Mouse (Mus musculus) right cerebral cortex, postnatal 10 days (tissue): Measurements from ENCODE around the gene Nrg4.
"Not testable (repeated sequence)": the region's sequence is repeated elsewhere in the genome, so short reads cannot be mapped to it uniquely, and the experiment has no call there.

Experiments used
- DNase-seq, 2 experiments: peaks; one replicate each; pipeline ENCODE4 v3.0.0; 2021; ENCODE audit warnings: low spot score in 2 of 2

Nrg4 gene

DNA sequence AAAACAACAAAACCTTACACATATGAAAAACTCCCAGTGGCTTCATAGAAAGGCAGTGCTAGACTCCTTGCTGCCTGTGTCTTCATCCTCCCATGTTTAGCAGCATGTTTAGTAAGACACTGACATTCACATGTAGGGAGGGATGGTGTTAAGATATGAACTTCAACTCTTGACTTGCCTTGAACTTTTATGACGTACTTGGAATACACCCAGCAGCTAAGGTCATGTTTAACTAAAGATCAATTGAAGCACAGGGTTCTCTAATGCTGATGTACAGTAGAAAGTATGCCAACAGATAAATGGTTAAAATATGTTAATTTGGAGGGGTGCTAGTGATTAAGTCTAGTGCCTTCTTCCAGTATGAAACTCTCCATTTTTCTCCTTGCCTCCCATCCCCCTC, 4.0 kb downstream of the Nrg4 start:
- no peak for DNase-seq

DNA sequence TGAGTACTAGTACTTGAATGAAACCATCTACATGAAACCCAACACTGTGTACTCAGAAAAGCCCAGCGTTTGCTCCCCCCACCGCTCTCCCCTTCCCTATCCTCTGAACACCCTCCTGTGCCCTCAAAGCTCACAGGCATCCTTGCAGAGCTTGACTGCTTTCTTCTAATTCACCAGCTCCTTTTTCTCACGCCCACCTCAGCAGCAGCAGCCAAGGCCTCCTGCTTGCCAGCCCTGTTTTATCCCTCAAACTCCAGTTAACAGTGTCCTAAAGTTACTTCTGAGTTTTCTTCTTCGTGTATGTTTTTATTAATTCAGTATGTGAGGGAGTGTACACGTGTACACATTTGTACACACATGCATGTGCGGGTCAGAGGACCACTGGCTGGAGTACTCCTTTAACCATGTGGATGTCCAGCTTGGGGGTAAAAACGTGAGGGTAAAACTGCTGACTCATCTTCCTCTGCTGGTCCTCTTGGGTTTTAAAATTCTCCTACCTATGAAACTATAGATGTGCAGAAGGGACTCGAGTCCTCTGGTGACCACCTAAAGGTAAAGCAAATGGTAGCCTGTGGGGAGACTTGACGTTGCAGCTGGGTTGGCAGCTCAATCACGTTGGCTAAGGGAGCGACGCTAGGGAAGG, 12.9 kb downstream of the Nrg4 start:
- DNase-seq = no peak

DNA sequence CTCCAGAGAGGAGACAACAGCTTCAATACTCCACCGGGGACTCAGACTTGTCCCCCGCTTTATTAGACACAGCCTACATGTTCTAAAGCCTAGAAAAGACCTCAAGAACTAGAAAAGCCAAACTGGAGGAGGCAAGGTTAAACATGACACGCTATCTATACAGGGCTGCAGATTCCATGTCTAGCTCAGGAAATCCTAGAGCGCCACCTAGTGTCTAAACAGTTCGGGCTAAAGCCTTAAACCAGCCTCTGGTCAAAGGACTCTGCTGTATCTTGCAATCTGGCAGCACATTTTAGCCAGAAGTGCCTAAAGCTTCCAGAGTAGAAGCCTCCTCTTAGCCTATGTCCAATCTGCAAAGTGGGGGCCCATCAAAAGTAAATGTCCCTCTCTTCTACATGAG, 15.1 kb downstream of the Nrg4 start:
- peak; percentile 76 to 80 for DNase-seq

DNA sequence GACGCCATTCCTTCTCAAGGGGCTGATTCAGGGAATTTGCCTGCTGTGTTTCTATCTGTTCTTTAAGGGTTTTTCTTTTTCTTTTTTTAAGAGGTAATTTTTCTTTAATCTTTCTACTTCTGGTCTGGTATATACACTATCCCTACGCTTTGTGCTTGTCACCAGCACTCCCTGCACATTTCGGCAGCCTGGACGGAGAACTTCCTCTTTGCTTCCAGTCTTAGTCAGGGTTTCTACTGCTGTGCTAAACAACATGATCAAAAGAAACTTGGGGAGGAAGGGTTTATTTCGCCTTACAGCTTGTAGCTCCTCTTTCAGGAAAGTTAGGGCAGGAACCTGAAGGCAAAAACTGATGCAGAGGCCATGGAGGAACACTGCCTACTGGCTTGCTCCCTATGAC, 18.2 kb downstream of the Nrg4 start:
- no peak for DNase-seq

DNA sequence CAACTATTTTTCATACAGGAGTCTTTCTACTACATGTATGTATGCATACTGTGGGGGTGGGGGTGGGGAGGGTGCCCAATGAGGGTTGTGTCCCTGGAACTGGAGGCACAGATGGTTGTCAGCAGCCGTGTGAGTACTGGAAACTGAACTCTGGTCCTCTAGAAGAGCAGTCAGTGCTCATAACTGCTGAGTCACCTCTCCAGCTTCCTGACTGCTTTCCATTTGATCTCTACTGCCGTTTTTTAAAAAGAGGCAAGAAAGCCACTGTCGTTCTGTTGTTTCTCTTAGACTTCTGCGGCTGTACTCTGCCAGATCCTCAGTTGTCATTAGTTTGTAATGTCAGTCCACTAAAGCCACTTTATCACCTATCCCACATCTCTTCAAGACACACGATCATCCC, 19.1 kb downstream of the Nrg4 start:
- no peak for DNase-seq

DNA sequence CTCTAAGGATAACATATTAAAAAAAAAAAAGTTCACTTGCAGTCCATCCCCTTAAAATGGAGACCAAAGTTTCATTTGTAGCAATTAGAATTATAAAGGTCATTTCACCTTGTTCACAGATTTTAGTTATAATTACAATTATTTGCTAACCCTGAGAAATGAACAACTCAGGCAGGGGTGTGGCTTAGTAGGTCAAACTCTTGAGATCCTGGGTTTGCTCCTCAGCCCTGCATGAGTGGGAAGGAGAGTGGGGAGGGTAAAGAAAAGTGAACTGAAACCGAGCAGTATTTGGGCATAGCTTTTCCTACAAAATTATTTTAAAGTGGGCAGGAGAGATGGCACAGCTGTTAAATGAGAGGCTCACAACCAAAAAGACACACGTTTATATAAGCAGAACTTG, 19.6 kb downstream of the Nrg4 start:
- no peak for DNase-seq

DNA sequence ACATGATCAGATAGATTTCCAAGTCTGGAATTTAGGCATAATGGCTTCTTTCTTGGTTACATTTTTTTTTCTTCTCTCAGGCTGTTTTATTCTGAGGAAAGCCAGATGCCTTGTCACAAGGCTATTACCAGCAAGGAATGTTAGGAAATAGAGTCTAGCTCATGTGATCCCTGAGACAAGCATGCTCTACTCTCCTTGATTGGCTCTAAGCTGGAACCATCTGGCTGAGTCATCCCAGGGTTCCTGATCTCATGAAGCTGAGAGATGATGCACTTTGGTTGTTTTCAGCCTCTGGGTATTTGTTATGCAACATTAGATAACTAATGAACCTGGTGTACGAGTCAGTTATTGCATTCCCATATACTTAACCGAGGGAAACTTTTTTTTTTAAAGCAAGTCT, 30.4 kb downstream of the Nrg4 start:
- no peak for DNase-seq

DNA sequence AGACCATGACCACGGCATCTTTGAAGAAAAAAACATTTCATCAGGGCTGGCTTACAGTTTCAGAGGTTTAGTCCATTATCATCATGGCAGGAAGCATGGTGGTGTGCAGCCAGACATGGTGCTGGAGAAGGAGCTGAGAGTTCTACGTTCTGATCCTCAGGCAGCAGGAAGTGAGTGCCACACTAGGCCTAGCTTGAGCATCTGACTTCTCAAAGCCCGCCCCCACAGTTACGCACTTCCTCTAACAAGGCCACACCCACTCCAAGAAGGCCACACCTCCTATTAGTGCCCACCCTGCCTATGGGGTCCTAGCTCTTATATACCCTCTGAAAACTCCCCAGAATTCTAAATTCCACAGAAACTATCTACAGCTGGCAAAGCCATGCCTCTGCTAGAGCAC, 34.7 kb downstream of the Nrg4 start:
- DNase-seq = no peak

DNA sequence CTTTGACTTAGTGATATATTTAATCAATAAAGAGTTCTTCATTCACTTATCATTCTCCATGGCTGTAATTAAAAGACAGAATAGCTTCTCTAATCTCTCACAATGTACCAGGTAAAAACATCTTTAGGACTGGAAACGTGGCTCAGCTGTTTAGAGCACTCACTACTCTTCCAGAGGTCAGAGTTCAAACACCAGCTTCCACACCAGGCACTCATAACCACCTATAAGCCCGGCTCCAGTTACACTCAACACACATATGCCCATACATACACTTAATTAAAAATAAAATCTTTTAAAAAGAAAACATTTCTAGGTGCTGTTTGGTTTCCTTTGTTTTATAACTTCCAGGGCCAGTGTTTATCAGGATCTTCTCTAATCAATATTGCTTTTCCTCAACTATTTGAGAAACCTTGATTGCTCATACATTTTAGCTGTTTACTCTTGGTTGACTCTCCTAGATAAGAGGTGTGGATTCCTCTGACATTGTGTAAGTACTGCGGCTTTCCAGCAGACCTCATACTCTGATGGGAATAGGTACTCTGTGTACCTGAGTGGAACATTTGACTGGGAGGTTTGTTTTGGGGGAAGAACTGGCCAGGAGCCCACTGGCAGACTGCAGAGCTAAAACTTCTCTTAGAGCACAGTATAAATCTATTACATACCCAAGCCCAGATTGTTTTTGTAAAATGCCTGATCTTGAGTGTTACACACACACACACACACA, 37.0 kb downstream of the Nrg4 start:
- DNase-seq = no peak

DNA sequence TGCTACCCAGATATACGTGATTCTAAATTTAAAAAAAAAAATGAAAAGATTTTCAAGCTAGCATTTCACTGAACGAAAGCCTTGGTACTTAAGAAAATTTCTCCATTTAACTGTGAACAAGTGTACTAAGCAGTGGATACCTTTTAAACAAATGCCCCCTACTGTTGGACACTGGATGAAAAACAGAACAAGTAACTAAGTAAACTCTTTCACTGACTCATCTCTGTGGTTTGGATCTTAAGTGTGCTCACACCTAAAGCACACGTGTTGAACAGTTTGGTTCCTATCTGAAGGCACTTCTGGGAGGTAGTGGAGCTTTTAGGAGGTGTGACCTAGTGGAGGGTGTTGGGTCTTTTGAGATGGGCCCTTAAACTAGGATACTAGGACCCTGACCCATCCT, 41.4 kb downstream of the Nrg4 start:
- no peak for DNase-seq

DNA sequence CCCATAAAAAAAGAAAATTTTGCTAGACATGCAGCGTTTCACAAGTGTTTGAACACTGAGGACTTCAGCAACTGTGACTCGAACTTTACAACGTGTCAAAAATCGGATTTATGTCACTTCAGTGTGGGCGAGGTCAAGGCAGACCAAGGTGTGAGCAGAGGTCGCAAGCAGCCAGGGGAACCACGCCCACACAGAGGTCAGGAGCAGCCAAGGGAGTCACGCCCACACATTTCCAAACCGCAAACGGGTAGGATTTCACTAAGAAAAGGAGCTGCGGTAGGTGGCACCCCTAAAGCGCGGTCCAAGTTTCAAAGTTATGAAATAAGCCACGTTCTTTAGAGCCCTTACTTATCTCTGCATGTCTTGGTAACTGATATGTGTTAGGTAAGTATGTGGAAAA, 43.1 kb downstream of the Nrg4 start:
- peak in 1 of 2 experiments; percentile 25 for DNase-seq

DNA sequence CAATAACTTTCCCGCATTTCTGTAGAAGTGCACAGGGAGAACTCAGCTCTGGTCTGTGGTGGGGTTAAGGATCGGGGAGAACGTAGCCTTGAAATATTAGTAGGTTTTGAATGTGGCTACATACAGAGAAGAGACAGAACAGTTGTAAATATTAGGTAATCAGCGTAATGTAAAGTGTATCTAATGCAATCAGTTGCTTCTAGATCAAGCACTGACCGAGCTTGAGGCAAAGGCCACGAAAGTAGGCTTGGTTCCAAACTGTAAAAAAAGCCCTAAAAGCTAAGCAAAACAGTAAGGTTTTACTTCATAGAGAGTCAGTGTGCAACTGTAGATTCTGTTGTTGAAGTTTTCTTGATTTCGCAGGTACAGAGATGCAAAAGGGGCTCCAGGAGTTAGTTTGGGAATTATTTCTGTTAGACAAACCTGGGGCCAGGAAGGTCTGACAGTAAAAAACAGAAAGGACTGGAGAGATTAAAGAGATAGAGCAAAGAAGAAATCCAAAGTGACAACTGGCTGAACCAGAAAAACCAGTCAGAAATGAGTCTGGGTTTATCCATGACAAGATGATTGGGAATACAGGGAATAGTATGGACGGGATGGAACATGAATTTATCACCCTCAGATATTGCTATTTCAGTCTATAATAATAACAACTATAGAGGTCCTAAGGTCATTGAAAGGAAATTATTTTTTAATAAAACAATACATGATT, 47.4 kb downstream of the Nrg4 start:
- no peak for DNase-seq

DNA sequence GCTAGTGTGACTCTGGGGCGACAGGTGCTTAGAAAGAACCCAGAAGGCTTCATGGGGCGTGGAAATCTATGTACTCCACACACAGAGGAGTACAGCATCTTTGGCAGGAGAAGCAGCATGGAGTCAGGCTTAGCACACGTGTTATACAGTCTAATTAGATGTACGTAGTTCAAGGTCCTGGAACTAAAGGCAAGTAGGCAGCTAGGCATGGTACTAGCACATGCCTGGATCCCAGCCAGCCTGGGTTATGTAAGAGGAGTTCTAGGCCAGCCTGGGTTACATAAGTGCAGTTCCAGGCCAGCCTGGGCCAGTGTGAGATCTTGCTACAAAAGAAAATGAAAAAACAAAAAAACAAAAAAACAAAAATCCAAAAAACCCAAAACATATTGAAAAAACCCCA, 49.1 kb downstream of the Nrg4 start:
- DNase-seq = no peak

DNA sequence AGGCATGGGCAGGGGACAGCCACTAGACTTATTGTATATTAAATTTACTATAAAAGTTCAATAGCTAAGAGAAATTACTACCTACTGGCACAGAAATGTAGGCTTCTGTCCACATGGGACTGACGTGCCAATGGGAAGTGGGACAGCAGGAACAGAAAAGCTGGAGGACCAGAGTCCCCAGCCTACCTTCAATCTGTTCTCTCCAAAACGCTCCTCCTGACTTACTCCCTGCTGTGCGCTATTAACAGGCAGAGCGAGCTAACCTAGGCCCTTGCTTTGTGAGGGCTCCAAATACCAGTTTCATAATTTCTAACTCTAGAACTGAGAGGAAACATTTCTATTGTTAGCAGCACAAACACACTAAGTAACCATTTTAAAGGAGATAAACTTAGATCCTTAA, 52.7 kb downstream of the Nrg4 start:
- DNase-seq = peak; percentile 25 to 44

DNA sequence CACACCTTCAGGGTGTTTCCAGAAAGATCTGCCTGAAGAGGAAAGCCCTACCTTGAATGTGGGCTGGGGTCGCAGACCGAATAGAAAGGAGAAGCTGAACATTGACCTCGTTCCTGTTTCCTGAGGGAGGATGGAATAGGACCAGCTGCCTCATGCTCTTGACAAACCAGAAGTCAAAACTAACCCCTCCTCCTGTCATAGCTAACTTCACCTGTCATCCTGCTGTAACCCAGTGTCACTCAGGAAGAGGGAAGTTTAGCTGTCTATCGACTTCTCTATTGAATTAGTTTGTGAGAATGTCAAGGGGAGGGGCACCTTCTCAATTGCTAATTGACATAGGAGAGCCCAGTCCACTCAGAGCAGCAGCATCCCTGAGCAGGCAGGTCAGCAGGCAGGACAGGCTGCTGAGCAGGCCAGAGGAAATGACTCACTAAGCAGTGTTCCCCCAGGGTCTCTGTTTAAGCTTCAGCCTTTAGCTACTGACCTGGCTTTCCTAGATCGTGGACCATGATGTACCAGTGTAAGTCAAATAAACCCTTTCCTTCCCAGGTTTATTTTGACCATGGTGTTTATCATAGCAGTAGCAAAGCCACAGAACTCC, 54.6 kb downstream of the Nrg4 start:
- no peak for DNase-seq

DNA sequence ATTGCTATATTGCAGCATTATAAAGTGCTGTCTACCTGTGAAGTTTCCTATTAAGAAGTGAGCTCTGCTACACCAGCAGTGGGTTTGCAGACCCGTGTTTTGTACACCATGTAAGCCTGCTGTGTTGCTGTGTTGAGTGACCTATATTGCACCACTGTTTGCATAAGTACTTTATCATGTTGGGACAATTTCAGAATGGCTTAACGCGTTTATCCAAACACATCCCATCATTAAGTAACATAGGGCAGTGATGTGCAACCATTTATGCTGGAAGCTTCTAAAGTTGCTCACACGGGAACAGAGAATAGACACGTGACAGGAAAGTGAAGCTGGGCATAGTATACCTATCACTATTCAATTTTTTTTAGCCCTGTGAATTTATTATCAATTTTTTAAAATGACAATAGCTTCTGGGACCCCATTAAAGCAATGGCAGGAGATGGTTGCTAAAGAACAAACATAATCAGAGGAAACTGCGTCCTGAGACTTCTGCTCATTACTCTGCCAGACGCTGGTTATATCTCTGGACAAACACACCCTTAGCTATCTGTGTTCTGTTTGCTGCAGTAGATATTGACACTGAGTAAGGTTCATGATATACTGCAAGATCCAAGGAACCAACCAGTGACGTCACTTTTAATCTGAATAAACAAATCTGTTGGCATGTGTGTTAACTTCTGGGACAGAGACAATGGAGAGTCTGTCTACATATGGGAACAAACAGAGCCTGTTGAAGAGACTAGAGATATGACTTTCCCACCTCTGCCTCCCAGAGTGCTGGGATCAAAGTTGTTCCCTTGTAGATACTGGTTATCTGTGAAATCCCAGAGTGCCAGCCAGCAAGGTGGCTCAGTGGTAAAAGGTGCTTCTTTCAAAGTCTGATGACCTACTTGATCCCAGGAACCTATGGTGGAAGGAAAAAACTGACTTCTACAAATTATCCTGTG, 62.0 kb downstream of the Nrg4 start:
- DNase-seq = no peak

DNA sequence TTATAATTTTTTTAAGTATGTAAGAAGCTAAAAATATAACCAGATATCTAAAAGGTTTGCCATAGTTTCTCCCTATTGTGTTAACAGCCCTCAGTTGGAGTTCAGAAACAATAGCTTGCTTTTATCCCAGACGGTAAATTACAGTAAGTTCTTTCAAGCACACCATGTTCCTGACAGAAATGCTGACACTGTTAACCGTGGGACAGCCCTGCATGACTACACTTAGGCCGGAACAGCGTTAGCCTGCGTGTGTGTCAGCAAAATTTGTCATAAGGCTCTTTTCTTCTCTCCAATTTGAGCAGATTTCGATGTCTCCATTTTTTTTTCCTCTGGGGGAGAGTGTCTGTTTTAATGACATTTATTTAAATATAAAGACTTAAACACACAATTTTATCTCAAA, 66.9 kb downstream of the Nrg4 start:
- DNase-seq = no peak

DNA sequence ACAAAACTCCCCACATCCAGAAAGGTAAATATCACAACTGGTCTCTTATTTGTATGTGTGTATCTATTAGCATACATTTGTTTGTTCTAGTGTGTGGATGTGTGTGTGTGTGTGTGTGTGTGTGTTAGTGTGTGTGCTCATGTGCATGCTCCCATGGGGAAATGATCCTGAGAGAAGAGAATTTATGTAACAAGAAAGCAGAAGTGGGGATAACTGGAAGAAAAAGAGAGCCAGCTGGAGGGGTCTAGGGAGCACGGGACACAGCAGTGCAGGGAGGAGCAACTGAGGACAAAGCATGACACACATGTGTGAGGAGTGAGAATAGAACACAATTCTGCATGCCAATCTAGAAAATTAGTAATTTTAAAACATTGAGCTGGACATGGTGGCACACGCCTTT, 69.5 kb downstream of the Nrg4 start:
- DNase-seq = no peak

DNA sequence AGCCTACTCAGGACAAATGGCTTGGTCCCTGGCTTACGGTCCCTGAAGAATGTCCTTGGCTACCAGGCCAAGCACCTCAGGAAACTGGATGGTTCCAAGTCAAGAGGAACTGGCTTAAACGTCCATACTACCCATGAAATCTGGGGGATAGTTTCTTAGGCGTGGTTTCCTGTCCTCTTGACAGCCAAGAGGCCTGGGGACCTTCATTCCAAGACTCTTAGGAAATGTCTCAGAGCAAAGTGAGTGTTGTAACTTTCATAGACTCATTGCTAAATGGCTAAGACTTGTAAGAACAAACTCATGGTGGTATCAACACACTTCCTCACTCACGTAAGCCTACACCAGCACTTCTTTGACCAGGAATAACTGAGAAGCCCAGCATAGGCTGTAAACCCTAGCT, 71.0 kb downstream of the Nrg4 start:
- no peak for DNase-seq

DNA sequence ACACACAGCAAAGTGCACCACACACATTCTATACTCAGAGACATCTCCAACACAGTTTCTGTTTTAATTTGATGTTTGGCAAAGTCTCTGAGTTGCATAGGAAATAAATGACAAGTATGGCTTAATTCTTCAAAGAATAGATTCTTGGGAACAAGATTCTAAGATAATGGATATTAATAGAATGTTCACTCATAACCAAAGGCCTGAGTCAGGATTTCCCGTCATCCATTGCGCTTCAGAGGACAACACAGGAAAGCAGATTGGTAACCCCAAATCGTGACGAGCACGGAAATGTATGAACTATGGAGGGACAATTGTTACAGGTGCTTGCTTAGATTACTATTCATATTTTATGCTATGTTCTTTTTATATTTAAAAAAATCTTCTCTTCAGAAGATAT, 71.6 kb downstream of the Nrg4 start:
- DNase-seq = no peak

DNA sequence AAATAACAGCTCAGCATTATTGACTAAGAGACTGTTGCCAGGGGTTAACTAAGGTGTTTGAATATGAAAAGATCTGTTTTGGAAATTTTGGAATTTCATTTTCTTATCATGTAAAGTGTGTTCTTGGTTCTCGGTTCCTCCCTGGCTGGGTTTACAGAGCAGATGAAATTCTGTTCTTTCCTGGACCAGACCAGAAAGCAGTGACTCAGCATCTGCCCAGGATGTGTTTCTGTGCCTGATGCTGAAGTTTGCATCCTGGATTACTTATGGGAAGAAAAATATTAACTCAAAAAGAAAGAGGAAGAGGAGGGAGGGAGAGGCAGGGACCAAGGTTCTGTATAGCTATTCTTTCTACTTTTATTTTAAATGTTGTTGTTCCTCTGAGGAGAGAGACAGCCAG, 72.8 kb downstream of the Nrg4 start:
- no peak for DNase-seq

DNA sequence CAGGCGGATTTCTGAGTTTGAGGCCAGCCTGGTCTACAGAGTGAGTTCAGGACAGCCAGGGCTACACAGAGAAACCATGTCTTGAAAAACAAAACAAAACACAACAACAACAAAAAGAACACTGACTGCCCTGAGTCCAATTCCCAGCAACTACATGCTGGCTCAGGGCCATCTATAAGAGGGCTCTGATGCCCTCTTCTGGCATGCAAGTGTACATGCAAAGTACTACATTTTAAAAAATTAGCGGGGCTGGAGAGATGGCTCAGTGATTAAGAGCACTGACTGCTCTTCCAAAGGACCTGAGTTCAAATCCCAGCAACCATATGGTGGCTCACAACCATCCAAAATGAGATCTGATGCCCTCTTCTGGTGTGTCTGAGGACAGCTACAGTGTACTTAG, 74.5 kb downstream of the Nrg4 start:
- DNase-seq = not testable (repeated sequence)
